Mouse (Mus musculus) limb, embryonic 11.5 days (tissue): Measurements from ENCODE around the gene Lgmn. TPM values are rescaled to one million over a fixed set of nuclear protein-coding genes. Genes with fewer than 3 reads are reported as not detected.

Experiments
- ATAC-seq: fragments of 200-750 bp; cut with Nextera tagmentation; 2 replicates; pipeline ENCODE4 v1.8.0; 2017; ENCODE audit warnings: low read depth; ENCODE audit not compliant: insufficient number of reproducible peaks, low FRiP score, low TSS enrichment
- DNase-seq: peaks from one replicate; pipeline ENCODE4 v3.0.0-alpha.2; 2015; ENCODE audit warnings: low spot score
- H3K27ac ChIP-seq: fragments of 300-500 bp; sonication (generic); replicated peaks from 2 replicates; pipeline ENCODE4 v1.5.1; 2014; ENCODE audit warnings: low read depth, mild to moderate bottlenecking, low read length
- H3K27me3 ChIP-seq: fragments of 300-500 bp; sonication (generic); 2 replicates; pipeline ENCODE4 v1.6.1; 2014; ENCODE audit warnings: mild to moderate bottlenecking, low read length, mixed read lengths; ENCODE audit not compliant: control insufficient read depth, insufficient read depth
- H3K36me3 ChIP-seq: fragments of 300-500 bp; sonication (generic); 2 replicates; pipeline ENCODE4 v1.6.1; 2014; ENCODE audit warnings: mild to moderate bottlenecking, low read length, moderate library complexity, mixed read lengths; ENCODE audit not compliant: control insufficient read depth, insufficient read depth
- H3K4me1 ChIP-seq: fragments of 300-500 bp; sonication (generic); 2 replicates; pipeline ENCODE4 v1.6.1; 2014; ENCODE audit warnings: low read length, mixed read lengths; ENCODE audit not compliant: control insufficient read depth, insufficient read depth
- H3K4me2 ChIP-seq: fragments of 300-500 bp; sonication (generic); 2 replicates; pipeline ENCODE4 v1.6.1; 2014; ENCODE audit warnings: low read depth, mild to moderate bottlenecking, moderate library complexity; ENCODE audit not compliant: severe bottlenecking
- H3K4me3 ChIP-seq: fragments of 300-500 bp; sonication (generic); 2 replicates; pipeline ENCODE4 v1.5.1; 2014; ENCODE audit warnings: low read depth, low read length
- H3K9ac ChIP-seq: fragments of 300-500 bp; sonication (generic); 2 replicates; pipeline ENCODE4 v1.6.1; 2014; ENCODE audit warnings: mild to moderate bottlenecking, low read length
- H3K9me3 ChIP-seq: fragments of 300-500 bp; sonication (generic); 2 replicates; pipeline ENCODE4 v1.6.1; 2016; ENCODE audit warnings: low read length; ENCODE audit not compliant: control insufficient read depth
- WGBS: fragments of 180-500 bp; shearing (Covaris S2); extraction: QIAGEN DNeasy Blood & Tissue Kit; methylation state at CpG from one replicate; pipeline ENCODE4 v1.1.7; 2014; 5-methylcytosine and 5-hydroxymethylcytosine counted together
- polyA plus RNA-seq: library from polyadenylated mRNA; unstranded; fragments of >200 nt; fragmentation: Nextera tagmentation; extraction: Ambion mirVana; gene quantifications from 2 replicates; pipeline ENCODE4 v1.2.1, GENCODE M21; 2014

Lgmn gene
- polyA plus RNA-seq, 1 experiment from 2014 or later = 50.0 TPM

- no peak for ATAC-seq
- H3K9ac ChIP-seq = no peak overlapping the region
- H3K27ac ChIP-seq = no peak overlapping the region
- H3K9me3 ChIP-seq = no peaks in the 10 kb centered on the region
- no peaks in the 10 kb centered on the region for H3K4me1 ChIP-seq
- WGBS = 67% methylated on average over 3 of the region's 3 CpGs
- H3K27me3 ChIP-seq = no peaks in the 10 kb centered on the region
- no peak for DNase-seq
- no peaks in the 10 kb centered on the region for H3K36me3 ChIP-seq
- no peak overlapping the region for H3K4me3 ChIP-seq
- H3K4me2 ChIP-seq = no peak overlapping the region
These were observed 20.1 kb downstream of the Lgmn start for GRCm38 (mm10) chr12:102419544-102419943.

DNA sequence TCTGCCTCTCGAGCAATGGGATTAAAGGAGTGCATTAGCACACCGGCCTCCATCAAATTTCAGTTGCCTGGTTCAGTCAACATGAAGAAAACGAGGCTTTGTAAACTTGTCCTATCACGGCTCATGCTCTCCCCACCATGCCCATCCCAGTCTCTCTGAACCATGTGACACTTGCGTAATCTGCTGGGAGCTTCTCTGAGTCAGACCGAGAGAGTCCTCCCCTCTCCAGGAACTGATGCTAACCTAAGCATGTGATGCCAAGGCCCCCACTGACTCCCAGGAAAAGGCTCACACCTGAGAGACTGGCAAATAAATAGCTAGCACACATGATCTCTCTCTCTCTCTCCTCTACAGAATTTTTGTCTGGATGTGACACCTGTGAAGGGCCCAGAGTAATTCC lies 21.9 kb downstream of the Lgmn start:
- ATAC-seq (no peak), DNase-seq (no peak)
- Histone ChIP-seq H3K27ac (no peak overlapping the region), H3K9ac (no peak overlapping the region), H3K4me1 (no peaks in the 10 kb centered on the region), H3K27me3 (no peaks in the 10 kb centered on the region), H3K4me2 (no peak overlapping the region), H3K9me3 (no peaks in the 10 kb centered on the region), H3K4me3 (no peak overlapping the region), H3K36me3 (no peaks in the 10 kb centered on the region)
- WGBS = 90% methylated on average over 6 of the region's 6 CpGs

GRCm38 (mm10) chr12:102416955-102417510 lies 22.6 kb downstream of the Lgmn start:
- Histone ChIP-seq H3K4me3 (no peak overlapping the region), H3K27ac (no peak overlapping the region), H3K9me3 (no peaks in the 10 kb centered on the region), H3K27me3 (no peaks in the 10 kb centered on the region), H3K9ac (no peak overlapping the region), H3K4me2 (no peak overlapping the region), H3K36me3 (no peaks in the 10 kb centered on the region), H3K4me1 (no peaks in the 10 kb centered on the region)
- ATAC-seq (no peak), DNase-seq (no peak)
- 76% methylated on average over 7 of the region's 7 CpGs for WGBS

DNA sequence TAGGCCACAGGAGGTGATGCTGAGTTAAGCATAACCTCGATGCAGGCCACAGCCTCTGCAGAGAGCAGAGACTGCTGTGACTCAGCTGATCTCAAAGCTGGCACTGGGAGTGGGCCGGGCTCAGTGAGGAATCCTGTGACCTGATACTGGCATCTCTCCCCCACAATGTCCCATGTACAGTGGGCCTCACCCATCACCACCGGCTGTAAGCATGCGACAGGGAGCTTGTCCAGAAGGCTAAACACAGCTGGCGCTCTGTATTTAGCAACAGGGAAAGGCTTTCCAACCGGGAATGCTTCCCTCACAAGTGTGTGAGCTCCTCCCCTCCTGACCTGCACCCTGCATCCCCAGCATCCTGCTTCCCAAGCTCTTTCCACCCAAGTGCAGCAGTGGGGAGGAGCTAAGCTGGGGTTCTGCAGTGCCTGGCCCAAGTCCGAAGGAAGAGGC lies 23.2 kb downstream of the Lgmn start:
- no peaks in the 10 kb centered on the region for H3K36me3 ChIP-seq
- H3K9ac ChIP-seq = no peak overlapping the region
- no peaks in the 10 kb centered on the region for H3K27me3 ChIP-seq
- no peaks in the 10 kb centered on the region for H3K4me1 ChIP-seq
- 49% methylated on average over 7 of the region's 7 CpGs for WGBS
- DNase-seq (no peak), ATAC-seq (0 out of 2 replicates have a peak, but pooled peaks have one; percentile 21)
- no peak overlapping the region for H3K4me2 ChIP-seq
- no peak overlapping the region for H3K27ac ChIP-seq
- H3K9me3 ChIP-seq = no peaks in the 10 kb centered on the region
- H3K4me3 ChIP-seq = no peak overlapping the region

DNA sequence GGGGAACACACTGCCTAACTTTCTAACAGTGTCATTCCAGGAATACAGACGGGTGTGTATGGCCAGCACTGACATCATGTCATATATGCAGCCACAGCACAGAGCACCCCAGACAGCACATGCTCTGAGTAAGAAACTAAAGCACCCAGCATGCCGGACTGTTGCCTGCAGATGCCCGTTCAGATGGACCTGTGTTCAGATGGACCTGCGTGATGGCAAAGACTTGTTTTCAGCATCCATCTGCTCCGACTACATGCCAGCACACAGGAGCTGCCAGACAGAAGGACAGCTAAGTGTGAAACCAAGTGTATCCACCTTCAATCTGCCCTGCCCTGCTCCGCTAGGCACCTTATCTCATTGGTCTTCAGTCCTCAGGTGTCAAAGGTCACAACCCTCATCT lies 24.9 kb downstream of the Lgmn start:
- ATAC-seq = no peak
- no peaks in the 10 kb centered on the region for H3K36me3 ChIP-seq
- H3K4me2 ChIP-seq = no peak overlapping the region
- H3K27me3 ChIP-seq = no peaks in the 10 kb centered on the region
- DNase-seq = no peak
- no peaks in the 10 kb centered on the region for H3K4me1 ChIP-seq
- no peak overlapping the region for H3K27ac ChIP-seq
- no peak overlapping the region for H3K4me3 ChIP-seq
- H3K9me3 ChIP-seq = no peaks in the 10 kb centered on the region
- 83% methylated on average over 6 of the region's 6 CpGs for WGBS
- H3K9ac ChIP-seq = no peak overlapping the region

DNA sequence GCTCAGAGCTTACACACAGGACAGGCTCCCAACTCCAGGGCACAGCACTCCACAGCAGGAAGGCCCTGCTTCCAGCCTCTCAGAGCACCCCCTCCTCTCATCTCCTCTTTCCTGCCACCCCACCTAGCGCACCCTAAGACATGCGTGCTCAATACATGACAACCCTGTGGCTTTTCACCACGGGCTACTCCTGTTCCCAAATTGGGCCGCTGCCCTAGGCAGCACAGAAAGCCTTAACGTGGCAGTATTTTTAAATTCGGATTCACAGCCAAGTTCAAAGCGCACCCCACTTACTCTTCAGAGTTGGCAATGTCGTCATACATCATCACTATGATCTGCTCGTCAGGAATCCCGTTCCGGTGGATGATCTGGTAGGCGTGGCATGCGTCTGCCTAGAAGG lies 26.4 kb downstream of the Lgmn start:
- H3K36me3 ChIP-seq = no peaks in the 10 kb centered on the region
- DNase-seq (no peak), ATAC-seq (no peak)
- H3K4me2 ChIP-seq = no peak overlapping the region
- H3K4me1 ChIP-seq = no peaks in the 10 kb centered on the region
- 95% methylated on average over 13 of the region's 13 CpGs for WGBS
- no peaks in the 10 kb centered on the region for H3K9me3 ChIP-seq
- H3K27ac ChIP-seq = no peak overlapping the region
- no peak overlapping the region for H3K4me3 ChIP-seq
- H3K27me3 ChIP-seq = no peaks in the 10 kb centered on the region
- no peak overlapping the region for H3K9ac ChIP-seq

- 88% methylated on average over 4 of the region's 4 CpGs for WGBS
- Histone ChIP-seq H3K9me3 (no peaks in the 10 kb centered on the region), H3K4me3 (no peak overlapping the region), H3K4me1 (no peaks in the 10 kb centered on the region), H3K9ac (no peak overlapping the region), H3K4me2 (no peak overlapping the region), H3K27me3 (no peaks in the 10 kb centered on the region), H3K27ac (no peak overlapping the region), H3K36me3 (no peaks in the 10 kb centered on the region)
- no peak for DNase-seq
- ATAC-seq = no peak
These were observed 41.0 kb downstream of the Lgmn start for GRCm38 (mm10) chr12:102398588-102398987.

DNA sequence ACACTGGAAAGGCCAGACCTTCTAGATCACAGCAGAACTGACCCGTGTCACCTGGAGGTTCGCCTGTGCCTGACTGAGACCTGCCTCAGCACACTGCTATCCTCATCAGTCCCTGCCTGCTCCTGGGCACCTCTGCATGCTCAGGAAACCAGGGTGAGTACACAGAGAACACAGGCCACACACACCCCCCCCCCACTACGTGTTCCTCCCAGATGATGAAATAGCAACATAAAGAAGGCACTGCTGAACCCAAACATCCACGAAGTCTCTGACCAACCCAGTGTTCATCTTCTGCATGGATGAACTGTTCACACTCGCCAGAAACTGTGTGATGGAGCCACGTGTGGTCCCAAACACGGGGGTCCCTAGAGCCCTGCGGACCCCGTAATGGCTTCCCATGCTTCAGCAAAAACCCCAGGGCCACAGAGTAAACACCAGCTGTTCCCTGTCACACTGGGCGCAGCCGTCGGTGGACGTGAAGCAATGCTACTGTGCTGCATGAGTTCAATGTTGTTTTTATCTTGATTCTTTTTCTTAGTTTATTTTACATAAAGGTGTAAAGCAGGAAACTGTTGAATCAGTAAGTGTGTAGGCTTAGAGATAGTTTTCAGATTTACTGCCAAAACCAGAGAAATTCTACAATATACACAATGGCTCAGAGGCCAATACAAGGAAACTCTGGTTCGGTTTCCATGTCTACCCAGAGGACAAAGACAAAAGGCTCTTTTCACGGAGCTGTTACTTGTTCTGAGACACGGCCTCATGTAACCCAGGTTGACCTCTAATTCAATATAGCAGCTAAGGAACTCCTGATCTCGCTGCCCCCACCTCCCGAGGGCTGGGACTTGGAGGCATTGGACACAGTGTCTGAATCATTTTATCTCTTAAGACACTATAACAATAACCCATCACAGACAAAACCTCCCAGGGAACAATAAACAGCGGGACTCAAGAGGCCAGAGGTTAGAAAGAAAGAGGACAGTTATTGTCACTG lies 43.3 kb downstream of the Lgmn start:
- ATAC-seq = no peak
- Histone ChIP-seq H3K9me3 (no peaks in the 10 kb centered on the region), H3K4me2 (no peak overlapping the region), H3K4me1 (no peaks in the 10 kb centered on the region), H3K4me3 (no peak overlapping the region), H3K27me3 (no peaks in the 10 kb centered on the region), H3K27ac (no peak overlapping the region), H3K36me3 (no peaks in the 10 kb centered on the region), H3K9ac (no peak overlapping the region)
- no peak for DNase-seq
- 85% methylated on average over 19 of the region's 19 CpGs for WGBS
